Mouse (Mus musculus) brain, embryonic 18.5 days (tissue): ENCODE results near the gene Peak1.
A peak's percentile ranks its signal among the peaks of the same experiment; 100 is the strongest.
"Not testable (repeated sequence)": the region's sequence is repeated elsewhere in the genome, so short reads cannot be mapped to it uniquely, and the experiment has no call there.

Source experiments
- DNase-seq: peaks from one replicate; pipeline ENCODE4 v3.0.0-alpha.2; 2012; ENCODE audit warnings: low read depth, low spot score

Gene Peak1

GRCm38 (mm10) chr9:56255676-56256432 lies 162.0 kb downstream of the Peak1 start:
- DNase-seq = no peak

GRCm38 (mm10) chr9:56244336-56244735 lies 173.5 kb downstream of the Peak1 start:
- DNase-seq = no peak

GRCm38 (mm10) chr9:56243885-56244284 lies 174.0 kb downstream of the Peak1 start:
- no peak for DNase-seq

- no peak for DNase-seq
Observed at GRCm38 (mm10) chr9:56242686-56243085, 175.2 kb downstream of the Peak1 start.

GRCm38 (mm10) chr9:56241076-56241475 lies 176.8 kb downstream of the Peak1 start:
- DNase-seq = no peak

GRCm38 (mm10) chr9:56235871-56236298 lies 182.0 kb downstream of the Peak1 start:
- DNase-seq = no peak

GRCm38 (mm10) chr9:56235281-56235680 lies 182.6 kb downstream of the Peak1 start:
- DNase-seq = no peak

- no peak for DNase-seq
Observed at GRCm38 (mm10) chr9:56234561-56234960, 183.3 kb downstream of the Peak1 start.

- DNase-seq = no peak
Observed at GRCm38 (mm10) chr9:56233316-56233715, 184.6 kb downstream of the Peak1 start.

GRCm38 (mm10) chr9:56230906-56231305 lies 187.0 kb downstream of the Peak1 start:
- DNase-seq = no peak

- DNase-seq = no peak
Observed at GRCm38 (mm10) chr9:56227626-56228025, 190.2 kb downstream of the Peak1 start.

- DNase-seq = not testable (repeated sequence)
Observed at GRCm38 (mm10) chr9:56223429-56224051, 194.3 kb downstream of the Peak1 start.

GRCm38 (mm10) chr9:56218860-56219259 lies 199.0 kb downstream of the Peak1 start:
- no peak for DNase-seq

GRCm38 (mm10) chr9:56218043-56218442 lies 199.8 kb downstream of the Peak1 start:
- DNase-seq = no peak

- no peak for DNase-seq
Observed at GRCm38 (mm10) chr9:56217386-56217785, 200.5 kb downstream of the Peak1 start.

- DNase-seq = peak; percentile 70
Observed at GRCm38 (mm10) chr9:56213451-56214291, 204.2 kb downstream of the Peak1 start.

- DNase-seq = no peak
Observed at GRCm38 (mm10) chr9:56208817-56209216, 209.1 kb downstream of the Peak1 start.

GRCm38 (mm10) chr9:56207516-56207915 lies 210.4 kb downstream of the Peak1 start:
- no peak for DNase-seq

GRCm38 (mm10) chr9:56207083-56207482 lies 210.8 kb downstream of the Peak1 start:
- DNase-seq = no peak

GRCm38 (mm10) chr9:56205336-56205735 lies 212.5 kb downstream of the Peak1 start:
- no peak for DNase-seq

GRCm38 (mm10) chr9:56204316-56204715 lies 213.6 kb downstream of the Peak1 start:
- DNase-seq = no peak

- peak; percentile 63 for DNase-seq
Observed at GRCm38 (mm10) chr9:56200645-56201314, 217.1 kb downstream of the Peak1 start.
